In the genomic region with DNA sequence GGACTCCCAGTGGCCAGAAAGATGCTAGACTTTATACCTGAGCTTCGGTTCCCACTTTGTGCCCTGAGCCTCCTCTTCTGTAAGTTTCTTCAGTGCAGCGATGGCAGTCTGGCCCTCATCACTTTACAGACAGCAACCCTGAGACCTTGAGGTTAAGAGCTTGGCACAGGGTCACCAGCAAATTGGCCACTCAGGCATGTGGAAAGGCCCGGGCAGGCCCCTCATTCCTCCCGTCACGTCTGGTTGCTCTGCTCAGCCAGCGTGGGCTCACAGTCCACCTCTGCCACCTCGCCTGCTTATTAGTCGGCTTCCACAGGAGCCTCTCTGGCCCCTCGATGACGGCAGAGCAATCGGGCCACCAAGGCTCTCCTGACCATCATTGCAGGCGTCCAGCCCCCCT, we compare ENCODE assay signal across 29 mouse cellular contexts.
A peak's percentile ranks its signal among the peaks of the same experiment; 100 is the strongest.
DNase-seq lines count a peak whose midpoint lies in the region; ATAC-seq and TF ChIP-seq lines count a peak whose summit lies in the region.
"Had no signal": no experiment of that assay in that cellular context is flagged by ENCODE, and none has a peak within 500 bp of the region (broad histone marks: within the 10 kb centered on the region; RNA-seq: fewer than 3 reads in every experiment).

No protein-coding gene starts in this region.

- no peak overlapping the region for H3K4me3 ChIP-seq in hindbrain, embryonic 10.5 days
- no peak overlapping the region for H3K4me3 ChIP-seq in hindbrain, postnatal 0 days (ENCODE audit: low read length)
- H3K4me3 ChIP-seq in kidney, adult 2 months (ENCODE audit: insufficient read depth, low read depth, low read length): no peak overlapping the region
- H3K4me3 ChIP-seq in neural tube, embryonic 13.5 days: no peak overlapping the region
- H3K4me3 ChIP-seq in neural tube, embryonic 15.5 days (replicated peaks): no peak overlapping the region
- H3K4me3 ChIP-seq in neural tube, embryonic 14.5 days (ENCODE audit: low read depth, low read length): no peak overlapping the region
- H3K4me3 ChIP-seq: embryonic facial prominence, embryonic 13.5 days; forebrain, embryonic 13.5 days; hindbrain, embryonic 15.5 days; intestine, embryonic 15.5 days; left cerebral cortex, adult 2 months; limb, embryonic 12.5 days; liver, embryonic 15.5 days; myocyte had no signal

- no peaks in the 10 kb centered on the region for H3K36me3 ChIP-seq in hindbrain, embryonic 10.5 days
- H3K36me3 ChIP-seq in hindbrain, postnatal 0 days (ENCODE audit: insufficient read depth, low read length): no peaks in the 10 kb centered on the region
- no peaks in the 10 kb centered on the region for H3K36me3 ChIP-seq in kidney, adult 2 months (ENCODE audit: control insufficient read depth, insufficient read depth, low read length)
- no peaks in the 10 kb centered on the region for H3K36me3 ChIP-seq in neural tube, embryonic 13.5 days
- H3K36me3 ChIP-seq in neural tube, embryonic 15.5 days: no peaks in the 10 kb centered on the region
- H3K36me3 ChIP-seq in neural tube, embryonic 14.5 days (ENCODE audit: control insufficient read depth, insufficient read depth, low read length): no peaks in the 10 kb centered on the region
- H3K36me3 ChIP-seq: embryonic facial prominence, embryonic 13.5 days; hindbrain, embryonic 15.5 days; intestine, embryonic 15.5 days; limb, embryonic 12.5 days; liver, embryonic 15.5 days had no signal

- no peak for TF ChIP-seq CTCF in hindbrain, postnatal 0 days (IDR thresholded peaks at IDR 0.05; ENCODE audit: low read depth)
- no peak for TF ChIP-seq CTCF in kidney, adult 2 months (conservative IDR thresholded peaks at IDR 0.05; ENCODE audit: insufficient read depth, insufficient read length, low read depth, low read length)

- DNase-seq in hindbrain, embryonic 10.5 days (ENCODE audit: low spot score): peak; percentile 28
- no peak for DNase-seq in hindbrain, postnatal 0 days (ENCODE audit: low spot score)
- peak; percentile 29 to 40 for DNase-seq in kidney, postnatal 4 days
- DNase-seq in kidney, adult 2 months: no peak
- DNase-seq in adrenal gland, adult 18-20 months (ENCODE audit: low spot score in 2 of 2): no peak
- DNase-seq: adrenal gland, postnatal 25 days; cerebellum, adult 11-12 months; cerebellum, adult 9-11 months; gastrocnemius, postnatal 14 days; heart, postnatal 14 days; kidney, postnatal 10 days; lung, embryonic 14.5 days; lung, postnatal 14 days; right cerebral cortex, adult 18-20 months; spleen, adult 18-20 months; thymus, adult 18-20 months; thymus, postnatal 36 days had no signal

- peaks cover 7% of the 10 kb centered on the region; the same call in 1 of the 2 replicates for H3K9me3 ChIP-seq in hindbrain, embryonic 10.5 days
- H3K9me3 ChIP-seq in hindbrain, postnatal 0 days (ENCODE audit: low read length): no peaks in the 10 kb centered on the region
- peaks cover 7% of the 10 kb centered on the region; the same call in 1 of the 2 replicates for H3K9me3 ChIP-seq in neural tube, embryonic 13.5 days
- no peaks in the 10 kb centered on the region for H3K9me3 ChIP-seq in neural tube, embryonic 15.5 days (replicated peaks)
- H3K9me3 ChIP-seq in neural tube, embryonic 14.5 days (ENCODE audit: control insufficient read depth, low read length): no peaks in the 10 kb centered on the region
- H3K9me3 ChIP-seq: embryonic facial prominence, embryonic 13.5 days; forebrain, embryonic 13.5 days; hindbrain, embryonic 15.5 days; intestine, embryonic 15.5 days; limb, embryonic 12.5 days; liver, embryonic 15.5 days had no signal

- TF ChIP-seq POLR2A in kidney, adult 2 months (IDR thresholded peaks at IDR 0.05; ENCODE audit: low read depth, low read length): no peak

- peaks cover 4% of the 10 kb centered on the region; the same call in 1 of the 2 replicates for H3K27me3 ChIP-seq in hindbrain, embryonic 10.5 days (ENCODE audit: insufficient read depth, poor library complexity, severe bottlenecking)
- H3K27me3 ChIP-seq in hindbrain, postnatal 0 days (ENCODE audit: insufficient read depth, low read length): no peaks in the 10 kb centered on the region
- H3K27me3 ChIP-seq in kidney, adult 2 months (replicated peaks; ENCODE audit: control insufficient read depth, insufficient read depth, low read length): no peaks in the 10 kb centered on the region
- no peaks in the 10 kb centered on the region for H3K27me3 ChIP-seq in neural tube, embryonic 13.5 days
- no peaks in the 10 kb centered on the region for H3K27me3 ChIP-seq in neural tube, embryonic 15.5 days (replicated peaks)
- no peaks in the 10 kb centered on the region for H3K27me3 ChIP-seq in neural tube, embryonic 14.5 days (ENCODE audit: control insufficient read depth, insufficient read depth, low read length)
- H3K27me3 ChIP-seq: embryonic facial prominence, embryonic 13.5 days; hindbrain, embryonic 15.5 days; intestine, embryonic 15.5 days; liver, embryonic 15.5 days; Patski had no signal

- no peak overlapping the region for H3K9ac ChIP-seq in hindbrain, postnatal 0 days (replicated peaks; ENCODE audit: low read length)
- no peak overlapping the region for H3K9ac ChIP-seq in neural tube, embryonic 13.5 days
- H3K9ac ChIP-seq in neural tube, embryonic 15.5 days (replicated peaks): no peak overlapping the region
- no peak overlapping the region for H3K9ac ChIP-seq in neural tube, embryonic 14.5 days (replicated peaks; ENCODE audit: low read depth, low read length)
- H3K9ac ChIP-seq: embryonic facial prominence, embryonic 13.5 days; forebrain, embryonic 13.5 days; hindbrain, embryonic 15.5 days; intestine, embryonic 15.5 days; limb, embryonic 12.5 days; liver, embryonic 15.5 days; lung, embryonic 14.5 days had no signal

- peaks cover 53% of the 10 kb centered on the region for H3K4me1 ChIP-seq in hindbrain, embryonic 10.5 days (replicated peaks)
- H3K4me1 ChIP-seq in hindbrain, postnatal 0 days (ENCODE audit: insufficient read depth, low read length): peaks cover 5% of the 10 kb centered on the region; the same call in 1 of the 2 replicates
- H3K4me1 ChIP-seq in kidney, adult 2 months (ENCODE audit: control insufficient read depth, insufficient read depth, low read length): no peaks in the 10 kb centered on the region
- peaks cover 37% of the 10 kb centered on the region for H3K4me1 ChIP-seq in neural tube, embryonic 13.5 days (replicated peaks)
- H3K4me1 ChIP-seq in neural tube, embryonic 15.5 days: peaks cover 24% of the 10 kb centered on the region
- peaks cover 13% of the 10 kb centered on the region; the same call in 1 of the 2 replicates for H3K4me1 ChIP-seq in neural tube, embryonic 14.5 days (ENCODE audit: control insufficient read depth, insufficient read depth, low read length)
- H3K4me1 ChIP-seq: embryonic facial prominence, embryonic 13.5 days; intestine, embryonic 15.5 days; liver, embryonic 15.5 days had no signal

- ATAC-seq in hindbrain, postnatal 0 days: no peak
- ATAC-seq in neural tube, embryonic 13.5 days (ENCODE audit: low read depth): no peak
- no peak for ATAC-seq in neural tube, embryonic 15.5 days (ENCODE audit: low FRiP score)
- no peak for ATAC-seq in neural tube, embryonic 14.5 days (ENCODE audit: low read depth)
- ATAC-seq: intestine, embryonic 15.5 days; Patski had no signal

- 52% methylated on average over 12 of the region's 12 CpGs for WGBS in hindbrain, embryonic 10.5 days
- WGBS in hindbrain, postnatal 0 days: 50% methylated on average over 12 of the region's 12 CpGs
- 28% methylated on average over 12 of the region's 12 CpGs for WGBS in kidney, adult 2 months
- 62% methylated on average over 12 of the region's 12 CpGs for WGBS in neural tube, embryonic 13.5 days
- 55% methylated on average over 12 of the region's 12 CpGs for WGBS in neural tube, embryonic 15.5 days
- 59% methylated on average over 12 of the region's 12 CpGs for WGBS in neural tube, embryonic 14.5 days

- peak overlapping the region; percentile 87 for H3K27ac ChIP-seq in hindbrain, embryonic 10.5 days
- H3K27ac ChIP-seq in hindbrain, postnatal 0 days: no peak overlapping the region
- no peak overlapping the region for H3K27ac ChIP-seq in kidney, adult 2 months (ENCODE audit: insufficient read depth, low read depth, low read length)
- peak overlapping the region; percentile 46 for H3K27ac ChIP-seq in neural tube, embryonic 13.5 days (replicated peaks)
- no peak overlapping the region for H3K27ac ChIP-seq in neural tube, embryonic 15.5 days (replicated peaks)
- peak overlapping the region; percentile 55; the same call in 1 of the 2 replicates for H3K27ac ChIP-seq in neural tube, embryonic 14.5 days (ENCODE audit: low read depth, low read length)
- H3K27ac ChIP-seq: embryonic facial prominence, embryonic 13.5 days; intestine, embryonic 15.5 days; left cerebral cortex, adult 2 months; limb, embryonic 12.5 days; liver, embryonic 15.5 days had no signal

- H3K4me2 ChIP-seq in hindbrain, postnatal 0 days (ENCODE audit: low read depth, low read length): no peak overlapping the region
- H3K4me2 ChIP-seq in neural tube, embryonic 13.5 days: no peak overlapping the region
- no peak overlapping the region for H3K4me2 ChIP-seq in neural tube, embryonic 15.5 days
- no peak overlapping the region for H3K4me2 ChIP-seq in neural tube, embryonic 14.5 days (ENCODE audit: low read depth, low read length)
- H3K4me2 ChIP-seq: embryonic facial prominence, embryonic 13.5 days; forebrain, embryonic 13.5 days; hindbrain, embryonic 15.5 days; intestine, embryonic 15.5 days; limb, embryonic 12.5 days; liver, embryonic 15.5 days; lung, embryonic 14.5 days had no signal

Comparison
In these comparisons a context has a peak if more than half of its experiments do, and no peak if none do; other contexts are left out.
1. DNase-seq: peak in hindbrain, embryonic 10.5 days (single experiment) and kidney, postnatal 4 days (2 of 2); none in hindbrain, postnatal 0 days (single experiment), kidney, adult 2 months (single experiment) and adrenal gland, adult 18-20 months (0 of 2).
2. H3K27ac ChIP-seq: peak in hindbrain, embryonic 10.5 days (single experiment), neural tube, embryonic 13.5 days (single experiment) and neural tube, embryonic 14.5 days (single experiment); none in hindbrain, postnatal 0 days (single experiment), kidney, adult 2 months (single experiment) and neural tube, embryonic 15.5 days (single experiment).